11 mouse cellular contexts compared by ENCODE assay signal in genomic region chr15:82164061-82164399, GRCm38 (mm10). TPM values are rescaled to one million over a fixed set of nuclear protein-coding genes. Genes with fewer than 3 reads are reported as not detected.
DNase-seq lines count a peak whose midpoint lies in the region; ATAC-seq and TF ChIP-seq lines count a peak whose summit lies in the region.
"Had no signal": no experiment of that assay in that cellular context is flagged by ENCODE, and none has a peak within 500 bp of the region (broad histone marks: within the 10 kb centered on the region; RNA-seq: fewer than 3 reads in every experiment).

No protein-coding gene starts in this region.

- no peak for DNase-seq in heart, adult 8-10 months (ENCODE audit: low spot score)
- no peak for DNase-seq in spleen, adult 2 months (ENCODE audit: low read depth in 1 of 2, low spot score in 2 of 2)
- DNase-seq in spleen, postnatal 10 days (ENCODE audit: low spot score in 2 of 2), result no peak
- DNase-seq in stomach, postnatal 0 days (ENCODE audit: low spot score), result peak; percentile 54
- DNase-seq in gastrocnemius, postnatal 10 days, result no peak
- DNase-seq in gastrocnemius, postnatal 4 days (ENCODE audit: low spot score in 2 of 2), result no peak
- DNase-seq: cerebellum, adult 11-12 months; thymus, postnatal 14 days had no signal

- H3K9ac ChIP-seq in heart, embryonic 12.5 days, result no peak overlapping the region
- H3K9ac ChIP-seq in limb, embryonic 12.5 days (replicated peaks), result no peak overlapping the region
- H3K9ac ChIP-seq in stomach, postnatal 0 days (ENCODE audit: low read length), result no peak overlapping the region

- TF ChIP-seq CTCF in spleen, adult 2 months (IDR thresholded peaks at IDR 0.05; ENCODE audit: extremely low read depth, insufficient read depth, insufficient read length, insufficient replicate concordance), result no peak
- peak; percentile 30 for TF ChIP-seq CTCF in stomach, postnatal 0 days (IDR thresholded peaks at IDR 0.05; ENCODE audit: low read depth)

- peak overlapping the region; percentile 30; the same call in 1 of the 2 replicates for H3K27ac ChIP-seq in heart, embryonic 12.5 days (ENCODE audit: poor library complexity, severe bottlenecking)
- H3K27ac ChIP-seq in spleen, adult 2 months (ENCODE audit: insufficient read depth, low read length), result peak overlapping the region; percentile 57
- H3K27ac ChIP-seq in limb, embryonic 12.5 days, result peak overlapping the region; percentile 14; the same call in 1 of the 2 replicates
- peak overlapping the region; percentile 84 for H3K27ac ChIP-seq in stomach, postnatal 0 days (replicated peaks)

- peaks cover 93% of the 10 kb centered on the region for H3K4me1 ChIP-seq in heart, embryonic 12.5 days (replicated peaks)
- H3K4me1 ChIP-seq in spleen, adult 2 months (ENCODE audit: control insufficient read depth, insufficient read depth, insufficient read length), result peaks cover 66% of the 10 kb centered on the region
- peaks cover 70% of the 10 kb centered on the region for H3K4me1 ChIP-seq in limb, embryonic 12.5 days (replicated peaks)
- peaks cover 14% of the 10 kb centered on the region for H3K4me1 ChIP-seq in stomach, postnatal 0 days (replicated peaks; ENCODE audit: control insufficient read depth, insufficient read depth)

- peak; percentile 61 for ATAC-seq in heart, embryonic 12.5 days (ENCODE audit: insufficient number of reproducible peaks, low FRiP score)
- peak; percentile 44; the same call in 1 of the 2 replicates for ATAC-seq in limb, embryonic 12.5 days (ENCODE audit: insufficient number of reproducible peaks, insufficient read depth, low FRiP score, low TSS enrichment, low read depth)
- peak; percentile 38 for ATAC-seq in stomach, postnatal 0 days (ENCODE audit: low FRiP score, low TSS enrichment)

- no peaks in the 10 kb centered on the region for H3K27me3 ChIP-seq in heart, embryonic 12.5 days (replicated peaks)
- H3K27me3 ChIP-seq in spleen, adult 2 months (ENCODE audit: control insufficient read depth, insufficient read depth, low read length), result no peaks in the 10 kb centered on the region
- no peaks in the 10 kb centered on the region for H3K27me3 ChIP-seq in limb, embryonic 12.5 days
- H3K27me3 ChIP-seq in stomach, postnatal 0 days (ENCODE audit: control insufficient read depth, insufficient read depth, low read length), result no peaks in the 10 kb centered on the region

- H3K4me3 ChIP-seq in heart, embryonic 12.5 days, result no peak overlapping the region
- no peak overlapping the region for H3K4me3 ChIP-seq in spleen, adult 2 months (ENCODE audit: extremely low read depth, insufficient read depth, insufficient read length)
- no peak overlapping the region for H3K4me3 ChIP-seq in limb, embryonic 12.5 days (replicated peaks)
- H3K4me3 ChIP-seq in stomach, postnatal 0 days (ENCODE audit: low read depth, low read length), result no peak overlapping the region

- H3K9me3 ChIP-seq in heart, embryonic 12.5 days (replicated peaks), result no peaks in the 10 kb centered on the region
- H3K9me3 ChIP-seq in limb, embryonic 12.5 days, result no peaks in the 10 kb centered on the region
- no peaks in the 10 kb centered on the region for H3K9me3 ChIP-seq in stomach, postnatal 0 days (ENCODE audit: control insufficient read depth, low read length)

- TF ChIP-seq POLR2A in spleen, adult 2 months (IDR thresholded peaks at IDR 0.05; ENCODE audit: low read depth, low read length), result no peak

- TF ChIP-seq EP300 in stomach, postnatal 0 days (optimal IDR thresholded peaks at IDR 0.05), result no peak

- H3K36me3 ChIP-seq in heart, embryonic 12.5 days, result no peaks in the 10 kb centered on the region
- H3K36me3 ChIP-seq in spleen, adult 2 months (ENCODE audit: control insufficient read depth, insufficient read depth, low read length), result no peaks in the 10 kb centered on the region
- H3K36me3 ChIP-seq in limb, embryonic 12.5 days, result 0 out of 2 replicates have a peak, but pooled peaks cover 6% of the 10 kb centered on the region
- H3K36me3 ChIP-seq in stomach, postnatal 0 days (ENCODE audit: control insufficient read depth, insufficient read depth, low read length), result no peaks in the 10 kb centered on the region

- H3K4me2 ChIP-seq in heart, embryonic 12.5 days, result peak overlapping the region; percentile 14
- H3K4me2 ChIP-seq in limb, embryonic 12.5 days, result no peak overlapping the region
- no peak overlapping the region; the same call in 1 of the 2 replicates for H3K4me2 ChIP-seq in stomach, postnatal 0 days (replicated peaks; ENCODE audit: low read depth)

- 58% methylated on average over 4 of the region's 4 CpGs for WGBS in heart, embryonic 12.5 days
- 23% methylated on average over 4 of the region's 4 CpGs for WGBS in spleen, adult 2 months
- 68% methylated on average over 4 of the region's 4 CpGs for WGBS in limb, embryonic 12.5 days
- 34% methylated on average over 4 of the region's 4 CpGs for WGBS in stomach, postnatal 0 days

RNA-seq across cellular contexts. Expression of gene Srebf2, which starts 17.0 kb away (rescaled TPM):
- 110 and 118 TPM in 2 replicates for polyA plus RNA-seq in heart, embryonic 12.5 days (2016; fragmentation: Nextera tagmentation; extraction: Ambion mirVana)
- 10 to 100 TPM; 20.0 to 25.1 (median 21.6) TPM for total RNA-seq in heart, adult 8-10 months (2022)
- 204 and 317 TPM in 2 replicates for polyA plus RNA-seq in spleen, adult 2 months (2012; rRNA removed)
- polyA plus RNA-seq in limb, embryonic 12.5 days (2016; fragmentation: Nextera tagmentation; extraction: Ambion mirVana), result 186 and 188 TPM in 2 replicates
- polyA plus RNA-seq in stomach, postnatal 0 days (2015; fragmentation: Nextera tagmentation; extraction: Ambion mirVana), result 119 and 127 TPM in 2 replicates
- total RNA-seq in gastrocnemius, postnatal 10 days (2021), result 10 to 100 TPM; 37.0 to 42.8 TPM
- 10 to 100 TPM; 77.9 to 96.4 TPM for total RNA-seq in gastrocnemius, postnatal 4 days (2021)

RNA-seq across cellular contexts. Expression of gene Ccdc134, which starts 36.3 kb away (rescaled TPM):
- 8.7 and 11.1 TPM in 2 replicates for polyA plus RNA-seq in heart, embryonic 12.5 days (2016; fragmentation: Nextera tagmentation; extraction: Ambion mirVana)
- 1 to 10 TPM; 3.5 to 4.5 (median 4.2) TPM for total RNA-seq in heart, adult 8-10 months (2022)
- polyA plus RNA-seq in spleen, adult 2 months (2012; rRNA removed), result 16.2 and 16.7 TPM in 2 replicates
- polyA plus RNA-seq in limb, embryonic 12.5 days (2016; fragmentation: Nextera tagmentation; extraction: Ambion mirVana), result 23.4 and 26.6 TPM in 2 replicates
- polyA plus RNA-seq in stomach, postnatal 0 days (2015; fragmentation: Nextera tagmentation; extraction: Ambion mirVana), result 8.2 and 8.5 TPM in 2 replicates
- total RNA-seq in gastrocnemius, postnatal 10 days (2021), result 10 to 100 TPM; 31.0 to 33.5 TPM
- total RNA-seq in gastrocnemius, postnatal 4 days (2021), result 10 to 100 TPM; 45.5 to 49.4 TPM

RNA-seq across cellular contexts. Expression of gene Shisa8, which starts 48.6 kb away (rescaled TPM):
- polyA plus RNA-seq in heart, embryonic 12.5 days (2016; fragmentation: Nextera tagmentation; extraction: Ambion mirVana), result 0.19 and 0.35 TPM in 2 replicates
- under 1 TPM in 1 of 4 experiments, not detected in 3; 0.26 TPM for total RNA-seq in heart, adult 8-10 months (2022)
- polyA plus RNA-seq in spleen, adult 2 months (2012; rRNA removed), result 5.4 and 14.7 TPM in 2 replicates
- polyA plus RNA-seq in limb, embryonic 12.5 days (2016; fragmentation: Nextera tagmentation; extraction: Ambion mirVana), result 0.10 and 0.23 TPM in 2 replicates
- 0.06 and 0.23 TPM in 2 replicates for polyA plus RNA-seq in stomach, postnatal 0 days (2015; fragmentation: Nextera tagmentation; extraction: Ambion mirVana)
- total RNA-seq in gastrocnemius, postnatal 10 days (2021), result not detected
- total RNA-seq in gastrocnemius, postnatal 4 days (2021), result under 1 TPM in 1 of 2 experiments, not detected in 1; 0.23 TPM
- total RNA-seq: gastrocnemius, adult 18-20 months had no signal

Comparison
In these comparisons a context has a peak if more than half of its experiments do, and no peak if none do; other contexts are left out.
1. H3K27ac ChIP-seq: peak in every context shown above with its lines; median percentile 84 in stomach, postnatal 0 days; 57 in spleen, adult 2 months; 30 in heart, embryonic 12.5 days; 14 in limb, embryonic 12.5 days.